Mouse (Mus musculus): ENCODE data around the gene A2m. TPM values are rescaled to one million over a fixed set of nuclear protein-coding genes. Genes with fewer than 3 reads are reported as not detected.

The A2m gene
- polyA plus RNA-seq, 1 experiment from 2014 or later = 0.33 TPM

DNA sequence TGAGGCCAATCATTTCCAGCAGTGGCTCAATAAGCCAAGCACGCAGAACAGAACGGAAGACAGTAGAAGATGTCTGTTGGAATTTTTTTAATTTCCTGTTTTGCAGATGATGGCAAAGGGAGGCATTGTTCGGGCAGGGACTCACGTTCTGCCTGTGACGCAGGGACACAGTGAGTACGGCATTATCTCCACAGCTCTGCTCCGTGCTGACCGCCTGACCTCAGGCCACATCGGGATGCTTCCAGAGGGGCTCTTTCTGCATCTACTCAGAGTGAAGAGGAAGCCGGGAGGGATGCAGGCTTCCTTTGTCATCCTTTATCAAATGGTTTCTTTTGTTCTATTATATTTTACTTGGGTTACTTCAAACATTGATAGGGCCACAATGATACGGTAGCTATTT, 13.3 kb downstream of the A2m start:
- ATAC-seq (ENCODE audit: insufficient number of reproducible peaks, insufficient read depth, low FRiP score, low read depth) = no peak
- Histone ChIP-seq H3K4me3 (ENCODE audit: low read depth, low read length) (no peak overlapping the region), H3K4me1 (ENCODE audit: control insufficient read depth, insufficient read depth, low read length) (no peaks in the 10 kb centered on the region), H3K9ac (replicated peaks; ENCODE audit: low read depth, low read length) (no peak overlapping the region), H3K27ac (ENCODE audit: low read length) (no peak overlapping the region), H3K36me3 (ENCODE audit: control insufficient read depth, insufficient read depth, low read length) (no peaks in the 10 kb centered on the region), H3K9me3 (ENCODE audit: control insufficient read depth, low read depth, low read length) (no peaks in the 10 kb centered on the region), H3K4me2 (replicated peaks; ENCODE audit: low read depth, low read length) (no peak overlapping the region), H3K27me3 (ENCODE audit: control insufficient read depth, insufficient read depth, low read length) (no peaks in the 10 kb centered on the region)
- 63% methylated on average over 11 of the region's 11 CpGs for WGBS

Other genes starting within 250 kb of the A2m start
- gene Iqsec3, start 161.7 kb upstream of the A2m start, polyA plus RNA-seq (2014; fragmentation: Nextera tagmentation; extraction: Ambion mirVana) = 0.19 and 0.29 TPM in 2 replicates
- not detected in 2 replicates for gene Gm7298, start 97.6 kb downstream of the A2m start, polyA plus RNA-seq (2014; fragmentation: Nextera tagmentation; extraction: Ambion mirVana)
- gene Mug1, start 203.2 kb downstream of the A2m start, polyA plus RNA-seq (2014; fragmentation: Nextera tagmentation; extraction: Ambion mirVana) = not detected in 2 replicates